Mouse (Mus musculus): ENCODE results near the gene Kif5a.

DNA sequence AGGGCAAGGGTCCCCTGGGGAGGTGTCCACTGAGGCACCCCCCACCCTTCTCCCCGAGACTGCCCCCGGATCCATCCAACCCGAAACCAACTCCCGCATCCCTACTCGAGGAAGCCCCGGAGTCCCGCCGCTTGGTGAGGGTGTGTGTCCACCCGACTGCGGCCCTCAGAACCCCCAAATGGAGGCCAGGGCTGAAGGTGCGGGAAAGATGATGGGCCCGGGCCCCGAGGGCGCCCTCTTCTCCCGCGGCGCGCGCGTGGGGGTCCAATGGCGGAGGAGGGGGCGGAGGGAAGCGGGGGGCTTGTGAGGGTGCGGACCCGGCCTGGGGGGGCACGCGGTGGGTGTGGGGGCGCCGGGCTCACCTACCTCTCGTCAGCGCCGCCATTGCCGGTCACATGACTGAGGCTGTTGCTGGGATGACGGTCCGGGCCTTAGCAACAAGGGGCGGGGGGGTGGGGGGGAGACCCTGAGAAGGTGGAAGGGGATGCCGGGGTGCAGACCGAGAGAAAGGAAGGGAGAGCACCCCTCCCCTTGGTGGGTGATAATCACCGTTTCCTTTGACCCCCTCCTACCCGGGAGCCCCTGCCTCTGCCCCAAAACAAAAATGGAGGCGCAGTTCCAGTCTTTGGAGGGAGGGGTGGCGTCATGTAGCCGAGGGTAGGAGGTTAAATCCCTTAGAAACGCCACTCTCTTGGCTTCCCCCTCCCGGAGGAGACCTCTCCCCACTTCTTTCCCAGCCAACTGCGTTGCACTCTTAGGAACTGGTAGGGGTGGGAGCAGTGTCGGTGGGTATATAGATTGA is 67.6 kb downstream of the Kif5a start, which contains the start of gene Dtx3:
- TF ChIP-seq CTCF (conservative IDR thresholded peaks at IDR 0.05; ENCODE audit: low read length) (no peak), NANOG (IDR thresholded peaks at IDR 0.05; ENCODE audit: borderline replicate concordance, low read length) (no peak)
